Mouse (Mus musculus) heart, adult 9 months (tissue): ENCODE results near the gene Sh3bp5.

Source experiments
- DNase-seq, 2 experiments: peaks; one replicate each; pipeline ENCODE4 v3.0.0; 2022; ENCODE audit warnings: low spot score in 2 of 2

Gene Sh3bp5

DNA sequence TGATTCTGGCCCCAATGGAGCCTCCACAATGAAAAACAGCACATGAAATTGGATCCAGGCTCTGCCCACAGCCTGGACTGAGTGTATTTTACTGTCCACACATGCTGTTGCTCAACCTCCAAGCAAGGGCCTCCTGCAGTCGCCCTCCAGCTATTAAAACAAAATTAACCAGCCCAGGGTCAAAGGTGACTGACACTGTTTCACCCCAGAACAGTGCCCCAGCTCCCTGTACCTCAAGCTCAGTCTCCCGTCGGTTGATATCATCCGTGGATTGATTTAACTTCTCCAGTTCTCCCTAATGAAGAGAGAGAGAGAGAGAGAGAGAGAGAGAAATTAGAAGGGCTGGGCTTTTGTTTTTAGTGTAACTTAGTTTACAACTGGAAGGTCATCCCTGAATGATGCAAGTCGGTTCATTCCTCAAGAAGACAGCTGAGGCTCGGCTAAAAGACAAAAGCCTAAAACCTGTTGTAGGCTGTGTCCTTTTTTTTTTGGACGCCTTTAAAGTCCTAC is 2.0 kb downstream of the Sh3bp5 start:
- DNase-seq: peak; percentile 48 to 51

DNA sequence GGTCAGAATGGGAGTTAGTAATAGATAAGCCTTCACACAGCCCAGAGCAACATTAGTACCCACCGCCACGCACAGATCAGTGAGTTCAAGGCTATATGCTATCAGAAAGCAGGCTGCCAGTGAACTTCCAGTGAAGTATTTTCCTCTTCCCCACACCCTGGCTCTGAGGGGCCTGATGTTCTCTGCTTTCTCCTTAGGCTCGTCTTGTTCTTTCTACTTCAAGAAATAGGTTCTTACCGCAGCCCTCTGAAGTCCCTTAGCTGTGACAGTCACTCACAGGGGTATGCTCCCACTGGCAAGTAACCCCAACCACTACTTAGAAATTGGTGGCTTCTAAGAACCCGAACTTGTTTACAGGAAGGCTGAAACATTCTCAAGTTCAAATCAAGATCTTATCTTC is 2.8 kb downstream of the Sh3bp5 start:
- no peak for DNase-seq

DNA sequence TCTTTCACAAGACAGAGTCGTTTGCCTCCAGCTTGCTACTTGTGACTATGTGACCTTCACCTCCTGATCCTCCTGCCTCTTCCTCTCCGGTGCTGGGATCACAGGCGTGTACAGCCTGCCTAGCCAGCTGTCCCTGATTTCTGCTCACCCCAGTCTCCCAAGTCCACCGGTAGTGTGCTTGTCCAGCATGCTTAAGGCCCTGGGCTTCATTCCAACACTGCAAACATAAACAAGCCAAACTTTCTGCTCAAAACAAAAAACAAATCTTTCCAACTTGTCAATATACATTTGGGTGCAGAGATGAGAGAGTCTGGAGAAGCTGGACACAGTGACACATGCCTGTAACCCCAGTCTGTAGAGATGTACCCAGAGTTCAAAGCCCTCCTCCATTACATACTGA is 3.5 kb downstream of the Sh3bp5 start:
- no peak for DNase-seq

DNA sequence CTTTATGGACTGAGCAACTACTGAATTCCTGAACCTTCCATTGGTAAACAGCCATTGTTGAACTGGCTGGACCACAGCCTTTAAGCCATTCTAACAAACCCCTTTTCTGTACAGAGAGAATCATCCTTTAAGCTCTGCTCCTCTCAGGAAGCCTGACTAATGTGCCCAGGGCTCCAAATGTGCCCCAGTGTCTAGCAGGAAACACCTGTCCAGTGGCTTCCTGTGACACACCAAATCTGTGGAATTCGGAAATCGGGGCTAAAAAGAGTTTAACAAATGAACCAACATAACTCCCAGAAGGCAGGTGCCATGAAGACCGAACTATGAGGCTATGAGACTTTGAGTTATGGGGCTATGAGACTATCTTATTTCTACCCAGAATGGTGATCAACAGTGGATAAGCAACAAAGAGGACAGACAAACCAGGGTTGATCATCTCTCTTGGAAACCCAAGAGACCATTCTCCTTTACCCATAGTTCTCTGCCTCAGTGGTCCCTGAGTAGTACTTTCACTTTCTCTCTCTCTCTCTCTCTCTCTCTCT is 4.0 kb downstream of the Sh3bp5 start:
- DNase-seq: peak; percentile 45 to 69

DNA sequence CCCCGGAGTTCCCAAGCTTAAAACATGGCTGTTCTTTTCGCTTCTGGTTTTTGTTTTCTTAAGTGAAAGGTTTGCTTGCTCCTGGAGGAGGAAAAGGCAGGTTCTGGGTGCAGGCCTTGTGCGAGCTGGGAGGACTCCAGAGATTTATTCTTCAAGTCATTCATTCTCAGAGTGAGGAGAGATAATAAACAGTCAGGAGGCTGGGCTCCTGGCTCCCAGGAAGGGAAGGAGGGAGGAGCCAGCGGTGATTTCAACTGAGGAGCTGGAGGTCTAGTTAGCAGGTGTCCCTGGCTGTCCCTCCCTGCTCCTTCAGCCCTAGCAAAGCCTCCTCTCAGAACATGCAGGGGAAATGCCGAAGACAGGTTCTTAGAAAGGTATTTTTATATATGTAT is 6.9 kb downstream of the Sh3bp5 start:
- DNase-seq: no peak

DNA sequence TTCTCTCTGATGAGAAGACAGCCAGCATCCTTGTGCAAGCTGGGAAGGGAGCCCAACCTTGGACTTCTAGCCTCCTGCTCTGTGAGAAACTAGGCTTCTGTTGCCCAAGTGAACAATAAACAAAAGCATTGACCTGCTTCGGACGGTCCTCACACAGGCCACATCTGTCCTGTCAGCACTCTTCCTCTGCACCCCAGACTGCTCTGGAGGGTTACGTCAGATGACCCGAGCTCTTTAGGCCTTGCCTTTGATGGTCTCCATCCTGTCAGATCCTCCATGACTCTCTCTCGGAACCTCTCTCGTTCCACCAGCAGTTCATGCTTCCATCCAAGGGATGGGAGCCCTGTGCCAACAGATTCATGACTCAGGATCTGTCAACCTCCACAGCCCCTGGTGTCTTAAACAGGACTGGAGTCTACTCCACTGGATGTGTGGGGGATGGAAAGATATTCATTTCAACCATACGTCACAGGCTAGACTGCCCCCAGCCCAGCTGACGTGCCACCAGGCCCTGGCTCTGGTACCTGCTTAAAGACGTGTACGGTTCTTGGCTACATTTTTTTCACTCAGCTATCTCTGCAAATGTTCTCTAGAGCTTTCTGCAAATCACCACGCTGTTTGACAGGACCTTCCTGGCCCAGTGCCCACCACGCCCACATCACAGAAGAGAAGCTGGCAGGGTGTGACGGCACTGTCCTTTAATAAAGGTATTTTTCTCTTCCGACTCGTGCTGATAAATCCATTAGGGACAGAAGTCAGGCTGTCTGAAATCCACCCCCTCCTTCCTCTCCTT is 7.5 kb downstream of the Sh3bp5 start:
- peak; percentile 75 to 82 for DNase-seq

DNA sequence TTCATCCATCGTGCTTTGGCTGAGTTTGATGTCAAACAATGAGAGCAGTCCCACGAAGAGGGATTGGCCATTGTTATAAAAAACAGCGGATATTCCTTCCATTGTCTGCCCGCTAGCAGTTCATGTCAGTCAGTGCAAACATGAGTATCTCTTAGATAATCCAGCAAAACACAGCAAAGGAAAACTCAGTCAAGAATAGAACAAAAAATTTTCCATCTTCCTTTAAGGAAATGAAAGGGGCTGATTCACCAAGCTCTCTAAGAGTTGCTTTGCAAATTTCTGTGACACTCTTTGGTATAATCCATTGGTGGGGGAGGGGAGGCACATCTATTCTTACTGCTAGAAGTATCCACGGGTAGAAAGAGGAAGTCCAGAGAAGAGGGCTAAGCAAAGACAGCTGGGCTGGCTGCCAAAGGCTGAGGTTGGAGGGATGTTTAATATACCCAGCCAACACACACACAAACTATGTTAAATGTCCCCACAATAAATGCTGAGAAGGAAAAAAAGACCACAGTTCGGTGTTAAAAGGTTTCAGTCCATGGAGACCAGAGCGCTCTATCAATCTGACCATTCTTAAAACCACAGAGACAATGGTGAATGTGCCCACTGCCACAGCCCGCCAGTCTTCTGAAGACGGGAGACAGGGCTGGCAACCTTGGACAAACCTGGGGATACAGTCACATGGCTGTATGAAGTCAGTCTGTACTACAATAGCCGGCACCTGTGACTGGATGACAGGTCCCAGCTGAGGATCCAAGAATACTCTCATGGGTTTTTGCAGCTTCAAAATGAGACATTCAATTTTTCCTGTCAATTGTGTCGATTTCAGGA is 12.7 kb downstream of the Sh3bp5 start:
- peak; percentile 83 to 88 for DNase-seq

DNA sequence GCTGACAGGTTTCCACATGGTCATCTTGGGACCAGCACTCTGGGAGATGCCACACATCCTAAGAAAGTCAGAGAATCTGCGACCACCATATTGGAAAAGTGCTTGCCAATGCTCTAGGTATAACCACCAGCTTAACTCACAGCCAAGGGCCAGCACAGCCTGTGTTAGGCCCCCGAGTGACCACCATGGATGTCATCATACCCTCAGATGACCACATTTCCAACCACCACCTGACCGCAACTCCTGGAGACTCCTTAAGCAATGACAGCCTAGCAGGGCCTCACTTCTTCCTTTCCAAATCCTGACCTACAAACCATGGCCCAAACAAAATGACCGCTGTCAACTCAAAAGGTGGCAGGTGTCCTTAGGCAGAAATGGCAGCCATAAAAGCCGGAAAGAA is 13.5 kb downstream of the Sh3bp5 start:
- DNase-seq: no peak

DNA sequence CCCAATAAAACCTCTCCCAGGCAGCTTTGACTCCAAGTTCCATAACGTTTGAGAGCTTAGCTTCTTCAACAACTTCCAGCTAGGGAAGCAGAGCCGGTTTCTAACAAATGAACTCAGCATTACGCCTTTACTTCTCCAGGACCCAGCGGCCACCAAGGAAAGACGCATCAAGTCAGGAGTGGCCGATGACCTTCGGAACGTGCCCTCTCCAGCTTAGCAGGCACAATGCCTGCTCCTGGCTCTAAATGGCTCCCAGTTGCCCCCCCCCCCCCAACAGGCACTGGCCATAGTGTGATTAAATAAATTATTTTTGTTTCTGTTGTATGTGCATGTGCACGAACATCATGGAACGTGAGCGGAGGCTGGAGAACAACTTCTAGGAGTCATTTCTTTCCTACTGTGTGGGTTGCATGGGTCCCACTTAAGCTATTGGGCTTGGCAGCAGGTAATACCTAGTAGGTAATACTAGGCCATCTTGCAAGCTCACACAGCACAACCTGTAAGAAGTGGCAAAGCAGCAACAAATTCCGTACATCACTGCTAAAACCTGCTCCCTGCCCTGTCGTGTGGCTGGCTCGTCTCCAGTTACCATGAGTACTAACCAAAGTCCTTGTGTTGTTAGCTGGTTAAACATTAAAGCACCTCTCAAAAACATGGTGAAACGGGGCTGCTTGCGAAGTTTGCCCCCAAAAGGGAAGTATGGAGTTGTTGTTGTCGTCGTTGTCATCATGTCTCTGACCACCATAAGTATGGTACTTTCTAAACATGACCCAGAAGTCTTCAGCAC is 14.2 kb downstream of the Sh3bp5 start:
- no peak for DNase-seq

DNA sequence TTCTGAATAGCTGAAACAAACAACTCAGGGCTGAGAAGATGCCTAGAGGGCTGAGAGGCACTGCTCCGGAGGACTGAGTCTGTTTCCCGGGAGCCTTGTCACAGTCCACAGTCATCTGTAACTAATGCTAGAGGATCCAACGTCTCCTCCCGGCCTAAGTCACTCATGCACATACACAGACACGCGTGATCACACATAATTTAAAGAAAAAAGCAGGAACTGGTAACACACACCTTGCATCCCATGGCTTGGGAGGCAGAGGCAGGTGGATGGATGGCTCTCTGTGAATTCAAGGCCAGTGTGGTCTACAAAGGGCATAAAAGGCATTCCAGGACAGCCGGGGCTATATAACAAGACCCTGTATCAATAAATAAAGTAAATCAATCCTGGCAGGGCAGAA is 14.9 kb downstream of the Sh3bp5 start:
- DNase-seq: no peak

DNA sequence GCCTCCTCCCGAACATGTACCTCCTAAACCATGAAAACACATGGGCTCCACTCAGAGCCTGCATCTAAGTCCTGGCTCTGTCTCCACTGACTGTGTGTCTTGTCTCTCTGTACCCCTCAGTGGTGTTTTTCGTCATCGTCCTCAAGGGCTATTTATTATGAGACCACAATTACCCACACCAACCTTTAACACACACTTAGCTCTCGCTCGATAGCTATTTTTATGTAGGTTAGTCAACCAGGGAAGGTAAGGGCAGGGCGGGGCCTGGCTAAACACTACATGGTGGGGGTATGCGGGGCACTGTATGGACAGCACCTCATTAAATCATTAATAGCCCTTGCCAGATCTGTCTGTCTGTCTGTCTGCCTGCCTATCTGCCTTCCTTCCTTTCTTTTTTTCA is 15.3 kb downstream of the Sh3bp5 start:
- DNase-seq: no peak

DNA sequence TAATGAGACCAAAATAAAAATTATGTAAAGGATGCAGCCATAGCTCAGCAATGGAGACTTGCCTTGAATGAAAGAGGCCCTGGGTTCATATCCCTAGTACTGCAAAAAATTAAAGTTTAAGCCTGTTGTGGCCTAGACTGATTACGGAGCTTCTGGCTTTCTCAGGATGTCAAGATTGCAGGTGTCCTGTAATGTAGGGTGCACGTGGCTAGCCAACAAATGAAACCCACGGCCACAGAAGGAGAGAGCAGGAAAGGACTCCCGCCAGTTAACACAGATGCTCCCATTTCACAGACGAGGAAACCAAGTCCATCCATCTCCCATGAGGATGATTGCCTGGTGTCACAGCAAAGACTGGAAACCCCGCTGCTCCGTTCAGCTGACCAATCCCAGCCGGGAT is 15.7 kb downstream of the Sh3bp5 start:
- no peak for DNase-seq

DNA sequence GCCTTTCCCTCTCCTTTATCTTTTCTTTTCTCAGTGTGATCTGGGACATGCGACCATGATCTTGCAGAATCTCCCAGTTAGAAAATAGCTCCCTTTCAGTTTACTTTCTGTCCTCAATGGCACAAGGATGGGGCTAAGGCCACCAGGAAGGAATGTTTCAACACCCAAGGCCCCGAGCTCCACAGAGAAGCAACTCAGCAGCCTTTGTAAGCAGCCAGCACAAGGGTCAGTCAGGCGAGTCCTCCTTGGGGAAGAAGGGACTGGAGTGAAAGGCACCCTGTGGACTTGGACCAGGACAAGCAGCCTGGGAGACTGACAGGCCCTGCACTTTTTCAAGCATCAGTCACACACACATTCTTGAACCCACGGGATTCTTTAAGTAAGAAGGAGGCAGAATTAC is 16.6 kb downstream of the Sh3bp5 start:
- DNase-seq: no peak

DNA sequence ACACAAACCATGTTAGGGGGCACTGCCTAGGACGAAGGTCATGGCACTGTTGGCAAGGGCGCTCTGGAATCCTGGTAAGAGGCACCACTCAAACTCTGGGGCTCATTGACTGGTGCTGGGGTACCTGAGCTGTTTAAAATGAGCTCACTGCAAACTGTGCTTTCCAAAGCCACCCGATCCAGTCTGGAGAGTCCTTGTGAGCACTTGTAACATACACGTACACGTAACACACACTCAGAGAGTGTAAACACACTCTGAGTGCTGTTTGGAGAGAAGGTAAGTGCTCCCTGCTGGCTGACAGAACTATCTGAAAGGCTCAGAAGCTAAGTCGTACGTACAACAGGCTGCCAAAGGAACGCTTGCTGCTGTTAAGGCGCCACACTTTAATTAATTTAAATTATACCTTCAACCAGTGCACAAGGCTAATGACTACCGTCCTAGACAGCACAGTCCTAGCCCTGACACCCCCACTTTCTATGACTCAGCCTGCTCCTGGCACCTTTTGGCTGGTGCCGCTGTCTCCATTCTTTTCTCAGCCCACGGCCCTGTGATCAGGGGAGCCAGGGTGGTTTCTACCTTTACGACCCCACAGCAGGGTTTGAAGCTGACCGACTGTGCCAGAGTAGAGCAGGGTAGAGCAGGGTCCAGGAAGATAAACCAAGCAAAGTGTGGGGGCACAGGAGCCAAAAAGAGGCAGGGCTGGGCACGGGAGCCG is 18.9 kb downstream of the Sh3bp5 start:
- no peak for DNase-seq

DNA sequence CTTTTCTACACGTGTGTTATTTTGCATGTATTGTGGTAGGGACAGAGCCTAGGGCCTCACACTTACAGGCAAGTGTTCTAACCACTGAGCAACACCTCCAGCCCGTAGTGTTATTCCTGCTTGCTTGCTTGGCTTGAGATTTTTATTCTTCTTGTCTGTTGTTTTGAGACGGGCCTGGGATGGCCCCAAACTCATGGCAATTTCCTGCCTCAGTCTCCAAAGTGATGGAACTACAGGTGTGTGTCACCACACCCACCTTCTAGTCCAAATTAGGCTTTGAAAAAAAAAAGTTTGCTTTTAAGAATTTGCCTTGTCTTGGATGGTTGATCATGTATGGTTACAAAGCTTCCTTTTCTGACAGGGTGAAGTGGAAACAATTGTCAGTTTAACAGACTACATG is 19.5 kb downstream of the Sh3bp5 start:
- peak in 1 of 2 experiments; percentile 18 for DNase-seq

DNA sequence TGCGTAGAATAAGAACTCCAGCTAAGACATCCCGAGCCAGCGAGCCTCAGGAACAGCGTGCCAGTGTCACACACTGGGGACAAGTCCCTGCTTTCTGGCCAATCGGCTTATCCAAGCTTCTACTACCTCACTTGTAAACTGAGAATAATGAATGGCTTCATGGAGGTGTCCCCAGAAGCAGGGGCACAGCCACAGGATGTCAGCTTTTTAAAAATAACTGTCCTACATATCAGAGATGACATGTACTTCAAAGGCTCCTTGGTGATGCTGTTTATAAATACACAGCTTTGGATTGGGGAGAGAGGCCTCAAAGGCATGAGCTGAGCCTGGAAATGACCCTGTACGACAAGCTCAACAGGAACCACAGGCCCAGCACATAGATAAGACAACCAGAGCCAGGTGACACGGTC is 20.9 kb downstream of the Sh3bp5 start:
- DNase-seq: peak; percentile 66 to 71

DNA sequence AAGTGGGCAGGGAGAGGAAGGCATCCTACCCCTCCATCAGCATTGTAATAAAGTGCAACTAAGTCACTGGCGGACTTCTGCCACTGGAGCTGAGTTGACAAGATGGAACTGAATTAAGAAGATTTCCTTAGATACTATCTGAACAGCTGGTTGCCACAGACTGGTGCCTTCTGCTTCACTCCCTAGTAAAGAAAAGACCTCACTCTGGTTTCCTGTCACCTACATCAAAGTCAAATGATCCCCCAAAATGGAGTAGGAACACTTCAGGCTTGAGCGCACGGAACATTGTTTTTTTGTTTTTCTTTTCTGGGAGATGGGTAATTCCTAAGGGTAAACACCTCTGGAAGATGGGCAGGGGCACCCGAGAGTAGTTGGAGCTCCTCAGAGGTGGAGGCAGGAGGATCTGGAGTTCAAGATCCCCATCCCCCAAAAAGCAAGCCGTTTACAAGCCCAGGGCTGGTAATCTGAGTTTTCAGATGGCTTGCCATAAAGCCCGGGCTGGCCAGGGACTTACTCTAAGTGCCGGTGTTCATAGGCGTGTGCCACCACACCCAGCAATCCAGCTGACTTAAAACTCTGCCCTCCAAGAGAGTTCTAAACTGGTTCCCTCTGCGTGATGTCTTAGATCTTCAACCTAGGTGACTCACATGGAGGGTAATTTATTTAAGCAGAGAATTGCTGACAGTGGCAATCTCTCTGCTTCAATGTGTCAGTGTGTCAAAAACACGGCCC is 21.5 kb downstream of the Sh3bp5 start:
- no peak for DNase-seq

DNA sequence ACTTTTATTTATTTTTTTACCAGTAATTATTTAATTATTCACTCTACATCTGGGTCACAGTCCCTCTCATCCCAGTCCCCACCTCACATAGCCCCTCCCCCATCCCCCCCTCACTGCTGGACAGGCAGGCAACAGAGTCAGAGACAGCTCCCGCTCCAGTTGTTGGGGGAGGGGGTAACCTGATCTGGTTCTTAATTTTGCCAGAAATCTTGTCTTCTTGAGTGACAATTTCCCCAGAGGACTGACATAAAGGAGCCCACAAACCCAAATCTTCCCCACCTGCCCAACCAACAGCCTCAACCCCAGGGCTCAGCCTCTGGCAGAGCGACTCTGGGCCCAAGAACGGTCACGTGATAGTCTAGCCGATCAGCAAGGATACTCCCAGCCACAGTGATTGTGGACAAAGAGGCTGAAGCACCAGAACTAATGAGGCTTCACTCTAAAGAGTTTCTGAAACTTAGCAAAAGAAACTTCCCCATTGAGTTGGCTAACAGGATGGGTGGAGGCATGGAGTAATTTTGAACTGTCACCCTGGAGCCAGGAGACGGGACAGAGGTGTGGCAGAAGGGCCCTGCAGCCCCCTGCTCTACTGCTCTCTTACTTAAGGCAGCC is 22.3 kb downstream of the Sh3bp5 start:
- peak; percentile 31 to 64 for DNase-seq

DNA sequence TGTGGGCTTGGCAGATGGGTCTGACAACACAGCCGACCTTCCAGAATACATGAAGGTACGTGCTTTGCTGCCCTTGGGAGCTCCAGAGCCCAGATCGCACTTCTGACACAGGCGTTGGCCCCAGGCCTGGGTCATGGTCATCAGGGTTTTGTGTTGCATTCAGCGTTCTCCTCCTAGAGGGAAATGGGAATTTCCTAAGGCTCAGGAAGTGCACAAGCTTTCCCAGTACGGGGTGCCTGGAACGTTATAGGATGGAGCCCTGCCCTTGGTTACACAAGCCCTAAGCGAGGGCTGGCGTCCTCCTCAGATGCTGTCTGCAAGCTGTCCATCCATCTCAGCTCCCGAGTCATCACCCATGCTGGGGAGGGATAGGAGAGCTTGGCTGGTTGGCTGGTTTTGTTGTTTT is 23.2 kb downstream of the Sh3bp5 start:
- DNase-seq: peak; percentile 81

DNA sequence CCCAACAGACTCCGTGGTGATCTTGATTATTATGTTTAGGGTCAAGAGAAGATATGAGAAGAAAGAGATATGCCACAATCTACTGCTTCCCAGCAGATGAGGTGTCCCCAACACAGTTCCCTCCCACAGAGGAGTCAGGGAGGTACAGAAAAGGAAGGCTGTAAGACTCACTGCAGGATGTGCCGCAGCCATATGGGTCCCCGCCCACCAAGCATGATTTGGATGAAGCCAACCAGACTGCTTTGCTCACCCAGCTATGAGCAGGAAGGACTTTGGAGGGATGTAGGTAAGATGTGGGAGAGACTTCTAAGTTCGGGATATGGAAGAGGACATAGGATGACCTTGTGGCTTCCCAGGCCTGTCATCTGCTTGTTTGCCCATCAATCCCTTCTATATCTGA is 25.1 kb downstream of the Sh3bp5 start:
- DNase-seq: no peak
